Mouse (Mus musculus) neural tube, embryonic 13.5 days (tissue): Measurements from ENCODE around the gene Sun3. TPM values are rescaled to one million over a fixed set of nuclear protein-coding genes. Genes with fewer than 3 reads are reported as not detected.

Experiments
- ATAC-seq: fragments of 200-750 bp; cut with Nextera tagmentation; 2 replicates; pipeline ENCODE4 v1.8.0; 2017; ENCODE audit warnings: low read depth, mild to moderate bottlenecking, moderate TSS enrichment, moderate library complexity
- H3K27ac ChIP-seq: fragments of 300-500 bp; sonication (generic); replicated peaks from 2 replicates; pipeline ENCODE4 v1.5.1; 2015; ENCODE audit warnings: moderate library complexity, mild to moderate bottlenecking, inconsistent platforms
- H3K27me3 ChIP-seq: fragments of 300-500 bp; sonication (generic); 2 replicates; pipeline ENCODE4 v1.6.1; 2015; ENCODE audit warnings: mild to moderate bottlenecking, inconsistent platforms
- H3K36me3 ChIP-seq: fragments of 300-500 bp; sonication (generic); 2 replicates; pipeline ENCODE4 v1.6.1; 2015; ENCODE audit warnings: mild to moderate bottlenecking, inconsistent platforms
- H3K4me1 ChIP-seq: fragments of 300-500 bp; sonication (generic); replicated peaks from 2 replicates; pipeline ENCODE4 v1.6.1; 2015; ENCODE audit warnings: inconsistent platforms
- H3K4me2 ChIP-seq: fragments of 300-500 bp; sonication (generic); 2 replicates; pipeline ENCODE4 v1.6.1; 2015; ENCODE audit warnings: inconsistent platforms, mild to moderate bottlenecking, moderate library complexity
- H3K4me3 ChIP-seq: fragments of 300-500 bp; sonication (generic); 2 replicates; pipeline ENCODE4 v1.5.1; 2015; ENCODE audit warnings: mild to moderate bottlenecking, inconsistent platforms
- H3K9ac ChIP-seq: fragments of 300-500 bp; sonication (generic); 2 replicates; pipeline ENCODE4 v1.6.1; 2015; ENCODE audit warnings: moderate library complexity, mild to moderate bottlenecking, inconsistent platforms
- H3K9me3 ChIP-seq: fragments of 300-500 bp; sonication (generic); 2 replicates; pipeline ENCODE4 v1.6.1; 2016; ENCODE audit warnings: inconsistent platforms
- WGBS: fragments of 180-500 bp; shearing (Covaris S2); methylation state at CpG from one replicate; pipeline ENCODE4 v1.1.7; 2015; 5-methylcytosine and 5-hydroxymethylcytosine counted together
- polyA plus RNA-seq: library from polyadenylated mRNA; unstranded; fragments of >200 nt; fragmentation: Nextera tagmentation; extraction: Ambion mirVana; gene quantifications from 2 replicates; pipeline ENCODE4 v1.2.1, GENCODE M21; 2015

Sun3 gene
- polyA plus RNA-seq, 1 experiment from 2014 or later, result 0.22 TPM

GRCm38 (mm10) chr11:8973166-8973565 lies 75.6 kb downstream of the Sun3 start, which contains the start of gene Pkd1l1:
TSS of gene Pkd1l1 (minus strand) at chr11:8973266.
- Histone ChIP-seq H3K27ac (no peak within 1 kb of the TSS), H3K27me3 (no peaks in the 10 kb centered on the region), H3K4me2 (no peak within 1 kb of the TSS), H3K9ac (no peak within 1 kb of the TSS), H3K9me3 (no peaks in the 10 kb centered on the region), H3K36me3 (no peaks in the 10 kb centered on the region), H3K4me1 (peaks cover 10% of the 10 kb centered on the region; the same call in 1 of the 2 replicates), H3K4me3 (no peak within 1 kb of the TSS)
- WGBS, result 53% methylated on average over 3 of the region's 3 CpGs
- no peak for ATAC-seq

- 89% methylated on average over 6 of the region's 6 CpGs for WGBS
- ATAC-seq, result no peak
- peaks cover 10% of the 10 kb centered on the region; the same call in 1 of the 2 replicates for H3K4me1 ChIP-seq
These were observed 76.7 kb downstream of the Sun3 start for GRCm38 (mm10) chr11:8972093-8972492.

DNA sequence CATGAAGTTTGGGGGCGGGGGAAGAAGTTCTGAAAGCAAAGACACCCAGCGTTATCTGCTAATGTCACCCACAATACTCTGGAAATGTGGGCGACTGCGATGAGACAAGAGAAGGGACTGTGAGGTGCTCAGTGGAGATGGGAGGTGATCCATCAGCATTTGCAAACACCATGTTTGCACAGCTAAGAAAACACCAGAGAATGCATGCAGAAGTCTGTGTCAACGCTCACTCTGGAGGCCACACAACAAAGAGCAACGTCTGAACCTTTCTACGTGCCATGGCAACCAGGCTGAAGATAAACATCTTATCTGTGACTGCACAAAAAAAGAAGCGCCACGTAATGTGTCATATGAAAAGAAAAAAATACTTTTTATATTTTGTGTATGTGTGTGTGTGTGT lies 78.3 kb downstream of the Sun3 start:
- Histone ChIP-seq H3K9ac (no peak overlapping the region), H3K4me1 (no peaks in the 10 kb centered on the region), H3K36me3 (no peaks in the 10 kb centered on the region), H3K27ac (no peak overlapping the region), H3K4me2 (no peak overlapping the region), H3K4me3 (no peak overlapping the region), H3K27me3 (no peaks in the 10 kb centered on the region), H3K9me3 (no peaks in the 10 kb centered on the region)
- ATAC-seq, result no peak
- 75% methylated on average over 9 of the region's 9 CpGs for WGBS

More at GRCm38 (mm10) chr11:8972093-8972492, 76.7 kb downstream of the Sun3 start:
- Histone ChIP-seq H3K4me2 (no peak overlapping the region), H3K9ac (no peak overlapping the region), H3K9me3 (no peaks in the 10 kb centered on the region), H3K4me3 (no peak overlapping the region), H3K36me3 (no peaks in the 10 kb centered on the region), H3K27ac (no peak overlapping the region), H3K27me3 (no peaks in the 10 kb centered on the region)

- Histone ChIP-seq H3K4me2 (no peak overlapping the region), H3K36me3 (no peaks in the 10 kb centered on the region), H3K9me3 (no peaks in the 10 kb centered on the region), H3K27ac (no peak overlapping the region), H3K9ac (no peak overlapping the region), H3K4me1 (no peaks in the 10 kb centered on the region), H3K4me3 (no peak overlapping the region), H3K27me3 (no peaks in the 10 kb centered on the region)
- 94% methylated on average over 7 of the region's 7 CpGs for WGBS
- no peak for ATAC-seq
These were observed 80.7 kb downstream of the Sun3 start for GRCm38 (mm10) chr11:8968094-8968493.

Other genes starting within 250 kb of the Sun3 start
- 0.15 and 0.21 TPM in 2 replicates for gene Pkd1l1, start 75.7 kb downstream of the Sun3 start, polyA plus RNA-seq
- gene Hus1, start 37.8 kb downstream of the Sun3 start, polyA plus RNA-seq, result 9.9 and 11.9 TPM in 2 replicates
- 0.84 and 1.0 TPM in 2 replicates for gene Gm11992, start 397 bp downstream of the Sun3 start, polyA plus RNA-seq
- gene Upp1, start 69.1 kb upstream of the Sun3 start, polyA plus RNA-seq, result 3.4 and 3.5 TPM in 2 replicates
- gene Abca13, start 143.0 kb upstream of the Sun3 start, polyA plus RNA-seq, result not detected in 2 replicates